Mouse (Mus musculus) myocyte (in vitro differentiated cells): ENCODE measurements around the gene Bend5. TPM values are rescaled to one million over a fixed set of nuclear protein-coding genes. Genes with fewer than 3 reads are reported as not detected.

Experiments used
- H3K27me3 ChIP-seq: one replicate; pipeline ENCODE4 v1.6.1; 2011; ENCODE audit not compliant: control insufficient read depth, insufficient read depth, insufficient read length
- H3K36me3 ChIP-seq: one replicate; pipeline ENCODE4 v1.6.1; 2011; ENCODE audit not compliant: control insufficient read depth, insufficient read depth
- H3K4me2 ChIP-seq: one replicate; pipeline ENCODE4 v1.6.1; 2011; ENCODE audit warnings: low read depth, control low read depth
- H3K4me3 ChIP-seq: one replicate; pipeline ENCODE4 v1.5.1; 2011; ENCODE audit warnings: mild to moderate bottlenecking, control low read depth, moderate library complexity
- H3K79me2 ChIP-seq: one replicate; pipeline ENCODE4 v1.6.1; 2011; ENCODE audit not compliant: control insufficient read depth, insufficient read depth
- H3ac ChIP-seq: one replicate; pipeline ENCODE4 v1.6.1; 2011; ENCODE audit not compliant: control insufficient read depth, insufficient read length
- CEBPB ChIP-seq: IDR thresholded peaks from 2 replicates; pipeline ENCODE4 v1.6.1; 2011; ENCODE audit warnings: mild to moderate bottlenecking, moderate library complexity; ENCODE audit not compliant: poor library complexity, insufficient read depth, severe bottlenecking
- E2F4 ChIP-seq: IDR thresholded peaks from one replicate; pipeline ENCODE4 v1.6.1; 2011; ENCODE audit warnings: mild to moderate bottlenecking, control low read depth, moderate library complexity; ENCODE audit not compliant: insufficient read depth
- MAX ChIP-seq: IDR thresholded peaks from one replicate; pipeline ENCODE4 v1.6.1; 2011; ENCODE audit warnings: low read depth, mild to moderate bottlenecking, control low read depth
- MYOD1 ChIP-seq, 3 experiments: IDR thresholded peaks; one replicate each; pipeline ENCODE4 v1.6.1; 2011; ENCODE audit warnings: control low read depth in 2 of 3, low read depth in 2 of 3, mild to moderate bottlenecking in 2 of 3, moderate library complexity in 1 of 3; ENCODE audit not compliant: insufficient read length in 2 of 3, control insufficient read depth in 1 of 3
- MYOG ChIP-seq, 3 experiments: IDR thresholded peaks; one replicate each; pipeline ENCODE4 v1.6.1; 2011; ENCODE audit warnings: control low read depth in 2 of 3, low read depth in 2 of 3, mild to moderate bottlenecking in 2 of 3; ENCODE audit not compliant: insufficient read length in 2 of 3, control insufficient read depth in 1 of 3, insufficient read depth in 1 of 3
- POLR2A ChIP-seq: IDR thresholded peaks from one replicate; pipeline ENCODE4 v1.6.1; 2011; ENCODE audit warnings: low read depth, mild to moderate bottlenecking, control low read depth, moderate library complexity; ENCODE audit not compliant: insufficient read length
- POLR2AphosphoS2 ChIP-seq: IDR thresholded peaks from one replicate; pipeline ENCODE4 v1.6.1; 2011; ENCODE audit warnings: low read depth, control low read depth; ENCODE audit not compliant: insufficient read length
- REST ChIP-seq: IDR thresholded peaks from one replicate; pipeline ENCODE4 v1.6.1; 2011; ENCODE audit warnings: mild to moderate bottlenecking, control low read depth, moderate library complexity; ENCODE audit not compliant: insufficient read depth, insufficient read length
- SRF ChIP-seq: IDR thresholded peaks from one replicate; pipeline ENCODE4 v1.6.1; 2011; ENCODE audit warnings: low read depth; ENCODE audit not compliant: control insufficient read depth, insufficient read length
- TCF12 ChIP-seq: IDR thresholded peaks from one replicate; pipeline ENCODE4 v1.6.1; 2011; ENCODE audit warnings: mild to moderate bottlenecking, control low read depth; ENCODE audit not compliant: poor library complexity, insufficient read depth, severe bottlenecking
- TCF3 ChIP-seq: IDR thresholded peaks from one replicate; pipeline ENCODE4 v1.6.1; 2011; ENCODE audit warnings: low read depth, control low read depth; ENCODE audit not compliant: insufficient read length
- USF1 ChIP-seq: IDR thresholded peaks from one replicate; pipeline ENCODE4 v1.6.1; 2011; ENCODE audit warnings: low read depth, mild to moderate bottlenecking, control low read depth, moderate library complexity
- polyA plus RNA-seq: library from polyadenylated mRNA; unstranded; fragments of >200 nt; fragmentation: generic; extraction: Trizol; gene quantifications from one replicate; pipeline ENCODE4 v1.2.1, GENCODE M21; 2012; ENCODE audit warnings: missing spikeins

Bend5 gene
- polyA plus RNA-seq, 1 experiment: not detected

- no peaks in the 10 kb centered on the region for H3K36me3 ChIP-seq
- no peak overlapping the region for H3K4me2 ChIP-seq
- H3K4me3 ChIP-seq: no peak overlapping the region
- H3ac ChIP-seq: no peak overlapping the region
- H3K27me3 ChIP-seq: no peaks in the 10 kb centered on the region
- TF ChIP-seq POLR2A: no peak
- TF ChIP-seq MAX: no peak
- TF ChIP-seq E2F4: no peak
- no peak for TF ChIP-seq REST
- TF ChIP-seq MYOD1 (IDR thresholded peaks at IDR 0.05; ENCODE audit: control insufficient read depth in 1 of 3, insufficient read length in 2 of 3, low read depth in 2 of 3): no peak
- TF ChIP-seq POLR2AphosphoS2: no peak
- no peak for TF ChIP-seq TCF3
- no peak for TF ChIP-seq USF1
- TF ChIP-seq CEBPB: no peak
- no peak for TF ChIP-seq MYOG (IDR thresholded peaks at IDR 0.05; ENCODE audit: control insufficient read depth in 1 of 3, insufficient read depth in 1 of 3, insufficient read length in 2 of 3, low read depth in 2 of 3)
- TF ChIP-seq SRF: no peak
- no peak for TF ChIP-seq TCF12
- H3K79me2 ChIP-seq: no peaks in the 10 kb centered on the region
Observed at GRCm38 (mm10) chr4:111390736-111391135, 24.1 kb upstream of the Bend5 start.

GRCm38 (mm10) chr4:111399784-111400183 lies 15.0 kb upstream of the Bend5 start:
- TF ChIP-seq USF1 (no peak), MYOD1 (IDR thresholded peaks at IDR 0.05; ENCODE audit: control insufficient read depth in 1 of 3, insufficient read length in 2 of 3, low read depth in 2 of 3) (no peak), REST (no peak), MAX (no peak), MYOG (IDR thresholded peaks at IDR 0.05; ENCODE audit: control insufficient read depth in 1 of 3, insufficient read depth in 1 of 3, insufficient read length in 2 of 3, low read depth in 2 of 3) (no peak), SRF (no peak), POLR2A (no peak), POLR2AphosphoS2 (no peak), E2F4 (no peak), TCF3 (no peak), CEBPB (no peak), TCF12 (no peak)
- no peaks in the 10 kb centered on the region for H3K27me3 ChIP-seq
- H3K79me2 ChIP-seq: no peaks in the 10 kb centered on the region
- H3K36me3 ChIP-seq: no peaks in the 10 kb centered on the region
- H3ac ChIP-seq: no peak overlapping the region
- no peak overlapping the region for H3K4me2 ChIP-seq
- no peak overlapping the region for H3K4me3 ChIP-seq

GRCm38 (mm10) chr4:111400676-111401075 lies 14.1 kb upstream of the Bend5 start:
- Histone ChIP-seq H3K27me3 (no peaks in the 10 kb centered on the region), H3K36me3 (no peaks in the 10 kb centered on the region), H3K4me3 (no peak overlapping the region), H3K4me2 (no peak overlapping the region), H3K79me2 (no peaks in the 10 kb centered on the region), H3ac (no peak overlapping the region)
- no peak for TF ChIP-seq TCF3
- no peak for TF ChIP-seq REST
- TF ChIP-seq POLR2AphosphoS2: no peak
- TF ChIP-seq MYOD1 (IDR thresholded peaks at IDR 0.05; ENCODE audit: control insufficient read depth in 1 of 3, insufficient read length in 2 of 3, low read depth in 2 of 3): no peak
- no peak for TF ChIP-seq POLR2A
- no peak for TF ChIP-seq TCF12
- no peak for TF ChIP-seq USF1

GRCm38 (mm10) chr4:111403243-111403642 lies 11.6 kb upstream of the Bend5 start:
- Histone ChIP-seq H3K4me3 (no peak overlapping the region), H3K79me2 (no peaks in the 10 kb centered on the region), H3K4me2 (no peak overlapping the region), H3ac (no peak overlapping the region), H3K27me3 (no peaks in the 10 kb centered on the region), H3K36me3 (no peaks in the 10 kb centered on the region)
- TF ChIP-seq CEBPB (no peak), USF1 (no peak), E2F4 (no peak), MYOG (IDR thresholded peaks at IDR 0.05; ENCODE audit: control insufficient read depth in 1 of 3, insufficient read depth in 1 of 3, insufficient read length in 2 of 3, low read depth in 2 of 3) (no peak), MYOD1 (IDR thresholded peaks at IDR 0.05; ENCODE audit: control insufficient read depth in 1 of 3, insufficient read length in 2 of 3, low read depth in 2 of 3) (no peak), REST (no peak), TCF3 (no peak), TCF12 (no peak), POLR2A (no peak), MAX (no peak), SRF (no peak), POLR2AphosphoS2 (no peak)

GRCm38 (mm10) chr4:111410731-111411130 lies 4.1 kb upstream of the Bend5 start:
- Histone ChIP-seq H3K36me3 (no peaks in the 10 kb centered on the region), H3K4me3 (no peak overlapping the region), H3ac (no peak overlapping the region), H3K27me3 (no peaks in the 10 kb centered on the region), H3K79me2 (no peaks in the 10 kb centered on the region), H3K4me2 (no peak overlapping the region)
- no peak for TF ChIP-seq TCF3
- TF ChIP-seq E2F4: no peak
